Mouse (Mus musculus) cerebellum, adult 11-12 months (tissue): ENCODE measurements around the gene Kmt2d.
"Not testable (repeated sequence)": the region's sequence is repeated elsewhere in the genome, so short reads cannot be mapped to it uniquely, and the experiment has no call there.

Experiments
- DNase-seq: peaks from one replicate; pipeline ENCODE4 v3.0.0; 2022

The Kmt2d gene

DNA sequence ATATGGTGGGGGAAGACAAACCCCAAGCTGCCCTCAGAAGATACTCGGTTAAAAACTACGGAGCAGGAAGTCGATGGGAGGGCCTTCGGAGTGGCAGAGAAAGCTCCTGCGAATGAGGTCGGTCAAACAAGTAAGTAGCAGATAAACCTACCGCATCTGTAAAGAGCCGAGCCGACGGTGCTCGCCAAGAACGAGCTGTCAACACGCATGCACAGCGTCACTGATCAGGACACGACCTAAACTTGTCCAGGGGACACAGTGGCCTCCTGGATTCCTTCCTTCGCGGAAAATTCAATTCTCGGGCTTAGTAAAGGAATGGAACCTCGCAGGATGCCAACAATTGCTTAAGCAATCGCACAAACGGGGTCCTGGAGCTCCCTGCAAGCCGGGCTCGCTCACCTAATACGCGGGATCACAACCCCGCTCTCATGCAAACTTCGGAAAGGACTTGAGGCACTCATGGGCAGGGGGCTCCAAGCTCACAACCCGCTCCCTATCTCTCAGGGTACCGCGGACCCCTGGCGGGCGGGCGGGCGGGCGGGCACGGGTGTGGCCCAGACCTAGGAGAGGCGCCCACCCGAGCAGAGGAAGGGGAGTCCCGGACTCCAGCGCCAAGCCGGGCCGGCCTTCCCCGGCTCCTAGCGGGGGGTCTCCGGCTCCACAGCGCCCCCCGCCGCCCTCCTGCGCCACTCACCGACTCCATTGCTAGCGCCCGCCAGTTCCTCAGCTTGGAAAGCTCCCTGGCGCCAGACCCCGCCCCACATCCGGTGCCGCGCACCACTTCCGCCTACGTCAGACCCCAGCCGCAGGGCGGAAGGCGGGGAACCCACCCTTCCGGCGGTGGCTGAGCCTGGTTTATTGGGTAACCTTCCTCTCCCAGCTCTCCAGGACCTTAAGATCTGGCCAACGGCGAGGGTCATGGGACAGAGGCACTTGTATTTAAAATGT lies 40.0 kb downstream of the Kmt2d start, which contains the start of gene Prkag1:
Prkag1 (minus strand) TSS at position 786 of the 948 bp plus-strand sequence.
- peak; percentile 95 for DNase-seq

DNA sequence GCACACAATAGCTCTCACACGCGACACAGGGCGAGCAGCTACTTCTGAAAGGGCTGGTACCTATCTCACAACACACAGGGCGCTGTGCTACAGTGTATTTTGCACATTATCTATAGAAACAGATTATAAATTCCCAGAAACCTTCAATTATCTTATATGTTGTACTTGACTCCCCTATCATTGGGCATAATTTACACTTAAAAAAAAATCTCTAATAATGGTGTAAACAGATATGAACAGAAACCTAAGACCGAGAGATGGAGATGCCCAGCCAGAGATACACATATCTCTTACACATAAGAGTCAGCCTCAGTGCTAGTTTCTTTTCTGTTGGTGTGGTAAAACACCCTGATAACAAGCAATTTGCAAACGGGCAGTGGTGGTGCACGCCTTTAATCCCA lies 43.4 kb downstream of the Kmt2d start:
- no peak for DNase-seq

DNA sequence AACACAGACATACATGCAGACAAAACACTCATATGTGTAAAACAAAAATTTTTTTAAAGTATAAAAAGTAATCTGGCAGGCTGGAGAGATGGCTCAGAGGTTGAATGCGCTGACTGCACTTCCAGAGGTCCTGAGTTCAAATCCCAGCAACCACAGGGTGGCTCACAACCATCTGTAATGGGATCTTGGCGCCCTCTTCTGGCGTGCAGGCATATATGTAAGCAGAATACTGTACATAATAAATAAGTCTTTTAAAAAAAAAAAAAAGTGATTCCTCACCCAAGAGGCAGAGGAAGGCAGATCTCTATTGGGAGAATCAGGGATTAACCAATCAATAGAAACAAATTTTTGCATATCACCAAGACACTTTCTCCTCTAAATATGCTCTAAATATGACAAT lies 47.6 kb downstream of the Kmt2d start:
- DNase-seq = no peak

DNA sequence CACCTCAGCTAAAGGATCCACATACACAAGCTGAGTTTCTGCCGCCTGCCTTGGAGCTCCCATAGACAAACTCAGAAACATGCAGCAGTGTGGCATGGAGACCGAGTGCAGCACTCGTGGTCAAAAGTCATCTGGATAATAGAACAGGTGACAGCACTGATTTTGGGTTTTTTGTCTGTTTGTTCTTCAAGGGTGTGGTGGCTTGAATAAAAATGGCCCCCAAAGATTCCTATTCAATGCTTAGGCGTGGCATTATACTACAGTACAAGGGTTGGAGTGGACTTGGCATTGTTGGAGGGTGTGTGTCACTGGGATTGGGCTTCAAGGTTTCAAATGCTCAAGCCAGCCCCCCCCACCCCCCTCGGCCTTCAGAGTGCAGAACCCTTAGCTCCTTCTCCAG lies 48.9 kb downstream of the Kmt2d start:
- DNase-seq = no peak

DNA sequence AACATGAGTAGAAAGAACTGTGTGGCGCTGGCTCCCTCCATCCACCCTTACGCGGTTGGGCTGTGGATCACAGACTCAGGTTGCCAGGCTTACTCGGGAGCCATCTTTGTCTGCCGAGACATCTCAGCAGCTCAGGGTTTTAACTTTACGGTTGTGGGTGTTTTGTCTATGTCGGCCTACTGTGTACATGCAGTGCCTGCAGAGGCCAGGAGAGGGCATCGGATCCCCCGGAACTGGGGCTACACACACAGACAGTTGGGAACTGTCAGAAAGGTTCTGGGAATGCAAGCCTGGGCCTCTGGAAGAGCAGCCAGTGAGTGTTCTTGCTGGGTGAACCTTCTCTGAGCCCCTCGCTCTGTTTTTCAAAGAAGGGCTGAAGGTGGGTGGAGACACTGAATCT lies 49.6 kb downstream of the Kmt2d start:
- no peak for DNase-seq

DNA sequence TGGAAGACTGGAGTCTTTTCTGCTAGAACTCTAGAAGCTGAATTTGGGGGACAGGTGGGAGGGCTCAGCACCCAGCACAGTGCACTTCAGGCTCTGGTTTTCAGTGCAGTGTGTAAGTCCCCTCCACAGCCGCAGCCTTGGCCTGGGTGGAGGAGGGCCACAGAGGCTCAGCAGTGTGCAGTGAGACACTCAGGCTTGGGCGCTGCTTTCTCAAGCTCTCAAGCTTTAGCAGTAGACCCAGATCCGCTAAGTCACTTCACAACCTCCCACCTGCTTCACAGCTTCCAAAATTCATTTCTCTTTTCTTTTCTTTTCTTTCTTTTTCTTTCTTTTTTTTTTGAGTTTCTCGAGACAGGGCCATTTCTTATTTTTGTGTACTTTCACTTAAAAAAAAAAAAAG lies 50.1 kb downstream of the Kmt2d start:
- no peak for DNase-seq

DNA sequence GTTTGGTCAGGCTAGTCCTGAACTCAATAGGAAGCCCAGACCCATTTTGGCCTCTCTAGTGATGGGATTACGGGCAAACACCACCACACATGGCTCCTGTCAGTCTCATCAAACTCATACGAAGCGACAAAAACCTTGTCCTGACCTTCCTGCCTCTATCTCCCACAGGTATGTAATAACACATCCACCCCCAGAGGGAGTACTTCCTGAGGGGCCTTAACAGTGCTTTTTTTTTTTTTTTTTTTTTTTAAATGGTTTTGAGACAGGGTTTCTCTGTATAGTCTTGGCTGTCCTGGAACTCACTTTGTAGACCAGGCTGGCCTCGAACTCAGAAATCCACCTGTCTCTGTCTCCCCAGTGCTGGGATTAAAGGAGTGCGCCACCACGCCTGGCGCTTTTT lies 52.8 kb downstream of the Kmt2d start:
- DNase-seq = no peak

DNA sequence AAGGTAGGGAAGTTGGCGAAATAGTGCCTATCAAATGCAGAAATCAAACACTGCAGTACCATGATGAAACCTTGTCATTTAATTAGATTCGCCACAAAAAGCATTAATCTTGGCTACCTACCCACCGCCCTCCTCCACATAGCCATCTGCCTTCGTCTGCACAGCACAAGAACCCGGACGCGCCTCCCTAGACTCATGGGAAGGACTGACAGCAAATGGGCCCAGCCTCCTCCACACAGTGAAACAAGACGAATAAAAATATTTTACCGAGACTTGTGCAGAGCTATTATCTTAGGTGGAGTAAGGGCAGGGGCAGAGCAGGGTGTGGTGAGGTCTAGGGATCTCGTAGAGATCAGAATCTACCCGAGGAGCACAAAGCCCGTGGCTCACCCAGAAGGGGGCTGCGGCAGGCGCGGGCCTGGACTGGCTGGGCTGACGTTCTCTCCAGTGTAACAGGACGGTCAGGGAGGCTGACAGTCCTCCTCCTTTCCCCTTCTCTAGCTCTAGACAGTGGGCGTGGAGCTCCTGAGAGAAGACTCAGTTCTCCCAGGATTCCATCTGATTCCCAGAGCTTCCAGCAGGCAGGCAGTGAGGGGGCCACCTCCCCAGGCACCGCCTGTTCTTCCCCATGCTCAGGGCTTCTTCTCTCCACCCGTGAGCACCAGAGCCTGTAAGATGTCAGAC lies 58.1 kb downstream of the Kmt2d start:
- no peak for DNase-seq

DNA sequence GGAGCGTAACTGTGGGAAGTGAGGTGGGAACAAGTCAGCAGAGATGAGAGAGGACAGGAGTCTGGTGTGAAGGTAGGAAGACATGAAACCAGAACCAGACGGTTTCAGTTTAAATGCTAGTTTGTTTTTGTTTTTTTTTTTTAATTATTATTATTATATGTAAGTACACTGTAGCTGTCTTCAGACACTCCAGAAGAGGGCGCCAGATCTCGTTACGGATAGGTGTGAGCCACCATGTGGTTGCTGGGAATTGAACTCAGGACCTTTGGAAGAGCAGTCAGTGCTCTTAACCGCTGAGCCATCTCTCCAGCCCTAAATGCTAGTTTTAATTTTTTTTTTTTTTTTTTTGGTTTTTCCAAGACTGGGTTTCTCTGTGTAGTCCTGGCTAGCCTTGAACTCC lies 60.8 kb downstream of the Kmt2d start:
- DNase-seq = not testable (repeated sequence)

DNA sequence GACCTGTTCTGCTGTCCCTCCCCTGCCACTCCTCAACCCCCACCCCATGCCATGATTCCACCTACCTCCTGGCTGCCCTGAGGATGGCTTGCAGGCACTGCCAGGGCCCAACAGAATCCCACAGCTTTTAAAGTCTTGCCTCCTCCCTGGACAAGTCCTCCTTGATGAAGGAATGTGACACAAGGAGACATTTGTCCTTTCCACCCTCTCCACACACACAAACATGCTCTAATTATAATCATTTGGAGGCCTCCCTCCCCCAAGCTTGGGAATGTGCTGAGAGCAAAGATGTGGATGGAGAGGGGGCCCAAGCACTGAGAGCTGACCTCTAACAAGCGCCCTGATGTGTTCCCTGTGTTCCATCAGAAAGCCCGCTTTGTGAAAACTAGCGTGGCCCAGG lies 61.6 kb downstream of the Kmt2d start, which contains the start of gene Ddn:
Ddn (minus strand) TSS at position 101 of the 400 bp plus-strand sequence.
- DNase-seq = no peak

DNA sequence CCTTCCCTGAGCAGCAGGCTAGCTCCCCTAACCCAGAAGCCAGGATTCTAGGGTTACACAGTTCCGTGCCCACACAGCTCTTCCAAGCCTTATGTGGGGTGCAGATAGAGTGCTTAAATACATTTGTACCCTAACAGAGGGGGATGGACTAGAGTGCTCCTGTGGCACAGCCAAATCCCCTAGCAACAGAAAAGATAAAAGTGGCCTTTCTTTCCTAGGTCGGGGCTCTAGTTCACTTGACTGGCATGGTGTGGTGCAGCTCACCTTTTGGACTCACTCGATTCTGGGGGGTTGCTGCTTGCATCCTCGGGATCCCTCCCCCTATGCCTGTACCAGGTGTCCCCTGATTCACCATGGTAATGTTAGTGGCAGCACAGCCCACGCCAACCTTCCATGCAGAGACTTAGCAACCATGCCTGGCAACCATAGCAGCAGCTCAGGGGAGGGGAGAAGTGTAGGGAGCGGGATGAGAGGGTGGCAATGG lies 62.3 kb downstream of the Kmt2d start:
- no peak for DNase-seq

DNA sequence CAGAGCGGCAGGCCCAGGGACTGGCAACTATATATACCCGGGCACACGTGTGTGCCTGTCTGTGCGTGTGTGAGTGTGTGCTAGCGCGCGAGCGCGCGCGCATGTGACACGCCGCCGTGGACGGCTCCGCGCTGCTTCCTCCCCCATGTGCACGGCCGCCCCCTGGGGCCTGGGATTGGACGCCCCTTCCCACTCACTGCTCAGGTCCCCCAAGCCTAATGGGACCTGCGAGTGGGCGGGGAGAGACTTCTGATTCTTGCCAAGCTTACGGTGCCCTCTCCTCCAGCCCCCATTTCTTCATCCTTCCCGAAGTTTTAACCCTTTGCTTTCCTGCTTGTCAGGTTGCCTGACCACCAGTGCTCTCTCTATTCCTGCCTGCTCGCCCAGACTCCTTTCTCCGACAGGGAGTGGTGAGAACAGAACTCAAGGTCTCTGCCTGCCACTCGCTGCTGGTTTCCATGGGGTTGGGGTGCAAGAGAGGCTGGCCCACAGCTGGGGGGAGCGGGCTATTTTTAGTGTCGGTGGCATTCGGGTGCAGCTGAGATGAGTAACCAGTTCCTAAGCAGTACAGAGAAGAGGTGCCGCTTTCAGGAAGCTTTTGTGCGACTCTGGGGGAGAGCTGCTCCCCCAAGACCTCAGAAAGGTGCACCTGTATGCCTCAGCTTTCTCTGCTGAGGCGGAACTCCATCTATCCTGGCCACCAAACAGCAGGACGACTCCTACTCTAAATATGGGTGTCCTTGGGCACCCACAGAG lies 62.9 kb downstream of the Kmt2d start:
- DNase-seq = peak; percentile 28

DNA sequence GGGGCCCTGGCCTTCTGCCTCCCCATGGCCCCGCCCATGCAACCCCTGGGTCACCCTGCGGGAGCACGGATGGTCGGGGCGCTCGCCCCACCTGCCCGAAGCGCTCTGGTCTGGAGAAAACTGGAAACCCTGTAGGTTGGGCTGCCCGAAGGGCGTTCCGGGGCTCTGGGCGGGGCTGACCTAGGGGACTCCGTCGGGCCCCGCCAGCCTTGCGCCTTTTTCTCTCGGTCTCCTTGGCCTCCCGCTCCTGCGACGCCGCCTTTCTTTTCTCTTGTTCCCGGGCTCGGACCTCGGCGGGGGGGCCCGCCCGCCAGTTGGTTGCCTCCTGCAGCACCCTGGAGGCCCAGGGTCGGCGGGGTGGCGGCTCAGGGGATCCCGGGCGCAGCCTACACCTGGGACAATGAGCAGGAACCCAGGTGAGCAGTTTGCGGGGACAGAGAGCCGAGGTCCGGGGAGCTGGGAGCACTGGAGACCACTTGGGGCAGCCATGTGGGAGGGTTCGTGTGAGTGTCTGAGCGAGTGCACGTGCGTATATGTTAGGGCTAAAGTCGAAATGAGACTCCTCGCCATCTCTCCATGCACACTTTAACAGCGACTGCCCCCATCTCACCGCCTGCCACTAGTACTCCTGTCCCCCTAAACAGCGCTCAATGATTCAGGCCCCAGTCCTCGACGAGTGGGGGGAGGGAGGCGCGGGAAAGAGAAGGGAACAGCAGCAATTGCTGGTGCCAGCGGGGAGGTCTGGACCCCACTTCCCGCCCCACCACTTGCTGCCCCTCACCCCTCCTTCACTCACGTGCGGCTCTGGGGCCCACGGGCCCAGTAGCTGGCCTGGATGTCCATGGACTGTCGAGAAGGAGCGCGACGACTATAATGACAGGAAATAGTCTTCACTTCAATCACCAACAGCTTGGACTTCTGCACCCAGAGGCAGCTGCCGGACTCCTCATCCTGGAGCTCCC lies 63.9 kb downstream of the Kmt2d start:
- DNase-seq = no peak

DNA sequence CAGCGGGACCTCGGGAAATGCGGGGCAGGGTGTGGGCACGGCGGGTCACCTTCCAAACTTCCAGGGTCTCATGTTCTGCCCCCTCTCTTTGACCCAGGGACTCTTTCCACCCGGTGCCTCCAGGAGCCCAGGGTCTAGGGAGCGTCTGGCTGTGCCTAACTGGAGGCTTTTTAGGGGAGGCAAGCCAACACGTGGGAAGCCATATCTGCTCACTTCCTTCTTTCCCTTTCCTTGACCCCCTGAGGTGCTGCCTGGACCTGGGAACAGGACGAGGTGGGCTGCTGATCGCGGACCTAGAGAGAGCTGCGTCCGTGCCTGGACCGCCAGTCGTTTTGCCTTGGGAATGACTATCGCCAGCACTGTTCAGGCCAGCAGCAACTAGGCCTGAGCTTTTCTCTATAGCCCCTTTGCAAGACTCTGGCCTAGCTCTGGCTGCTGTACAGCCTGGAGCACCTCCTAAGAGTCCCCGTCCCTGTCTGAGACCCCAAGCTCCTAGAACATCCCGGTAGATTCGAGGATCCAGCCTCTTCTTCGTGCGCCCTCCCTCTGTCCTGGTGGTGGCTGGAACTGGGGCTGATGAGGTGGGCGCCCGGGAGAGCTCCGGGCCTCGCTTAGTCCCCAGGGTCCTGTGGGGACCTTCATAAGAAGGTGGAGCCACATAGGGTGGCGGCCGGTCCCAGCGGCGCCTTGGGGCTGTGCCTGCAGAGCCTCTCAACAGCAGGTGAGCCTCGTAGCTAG lies 64.8 kb downstream of the Kmt2d start:
- DNase-seq = no peak

DNA sequence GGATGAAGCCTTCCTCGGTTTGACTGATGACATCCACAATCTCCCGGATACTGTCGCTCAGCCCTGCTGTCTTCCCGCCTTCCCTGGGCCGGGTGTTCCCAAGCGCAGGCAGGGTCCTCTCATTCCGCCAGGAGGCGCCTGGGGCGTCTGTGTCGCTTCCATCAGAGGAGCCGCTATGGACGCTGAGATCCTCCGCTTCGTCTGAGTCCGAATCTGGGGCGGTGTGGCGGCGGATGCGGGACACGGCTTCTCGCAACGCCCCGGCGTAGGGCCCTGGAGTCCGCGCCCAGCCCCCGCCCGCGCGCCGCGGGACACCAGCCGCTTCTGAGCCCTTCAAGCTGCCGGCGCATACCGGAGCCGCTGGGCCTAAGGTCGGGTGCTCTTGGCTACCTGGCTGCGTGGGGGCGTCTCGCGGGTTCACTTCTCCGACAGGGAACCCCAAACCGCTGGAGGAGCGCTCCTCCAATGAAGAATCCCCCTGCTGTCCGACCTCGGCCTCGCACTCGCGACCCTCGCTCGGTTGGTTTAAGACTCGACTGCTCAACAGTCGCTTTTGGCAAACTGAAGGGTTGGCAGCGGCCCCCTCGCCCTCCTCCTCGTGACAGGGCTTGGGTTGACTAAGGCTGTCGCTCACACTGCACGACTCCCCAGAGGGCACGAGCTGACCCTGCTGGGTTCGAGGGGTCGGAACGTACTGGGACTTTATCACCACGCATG lies 65.5 kb downstream of the Kmt2d start:
- peak; percentile 46 for DNase-seq

DNA sequence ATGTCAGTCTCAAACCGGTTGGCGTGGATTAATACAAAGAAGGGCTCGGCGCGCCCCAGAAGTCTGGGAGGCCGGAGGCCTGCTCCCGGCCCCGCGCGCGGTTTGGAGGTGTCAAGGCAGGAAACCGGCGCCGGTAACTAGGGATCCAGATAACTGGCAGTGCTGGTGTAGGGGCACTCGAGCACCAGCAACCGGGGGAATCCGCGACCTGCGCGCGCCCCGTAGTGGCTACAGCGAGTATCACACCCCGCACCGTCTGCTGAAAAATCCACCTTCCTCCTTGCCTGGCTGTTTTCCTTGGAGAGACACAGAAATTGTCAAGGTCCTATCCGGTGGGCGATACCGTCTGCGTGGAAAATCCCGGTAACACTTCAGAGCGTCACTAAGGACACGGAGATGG lies 67.0 kb downstream of the Kmt2d start:
- DNase-seq = peak; percentile 76

DNA sequence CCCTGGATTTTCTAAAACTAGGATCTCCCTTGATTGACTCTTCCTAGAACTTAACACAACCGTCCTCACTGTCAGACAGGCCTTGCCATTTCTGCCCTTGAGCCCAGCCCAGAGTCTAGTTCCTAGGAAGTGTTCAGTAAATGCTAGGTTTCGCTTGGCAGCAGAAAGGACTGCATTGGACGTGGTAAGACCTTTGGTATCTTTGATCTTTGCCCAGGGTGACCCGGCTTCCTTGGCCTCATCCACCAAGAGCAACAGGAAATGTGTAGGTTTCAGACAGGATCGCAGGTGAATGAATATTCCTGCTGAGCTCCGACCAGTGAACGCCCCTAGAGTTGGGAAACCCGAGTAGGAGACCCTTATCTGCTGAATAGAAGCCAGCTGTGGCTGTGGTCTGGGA lies 68.1 kb downstream of the Kmt2d start:
- DNase-seq = no peak

DNA sequence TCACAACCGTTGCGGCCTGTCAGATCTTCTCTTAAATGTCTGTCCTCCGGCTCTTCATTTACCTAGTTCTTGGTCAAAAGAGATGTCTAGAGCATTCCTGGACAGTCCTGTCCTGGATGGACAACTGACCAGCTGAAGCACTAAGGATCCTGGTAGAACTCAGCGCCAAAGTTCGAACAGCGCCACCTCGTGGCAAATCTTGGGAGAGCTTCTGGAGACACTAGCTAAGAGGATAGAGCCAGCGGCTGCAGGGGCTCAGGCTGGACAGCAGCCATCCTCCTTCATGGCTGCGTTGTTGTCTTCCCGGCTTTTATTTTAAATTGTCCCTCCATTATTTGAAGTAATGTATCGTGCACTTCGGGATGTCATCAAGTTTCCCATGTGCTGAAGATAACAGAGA lies 71.6 kb downstream of the Kmt2d start:
- peak; percentile 56 for DNase-seq

DNA sequence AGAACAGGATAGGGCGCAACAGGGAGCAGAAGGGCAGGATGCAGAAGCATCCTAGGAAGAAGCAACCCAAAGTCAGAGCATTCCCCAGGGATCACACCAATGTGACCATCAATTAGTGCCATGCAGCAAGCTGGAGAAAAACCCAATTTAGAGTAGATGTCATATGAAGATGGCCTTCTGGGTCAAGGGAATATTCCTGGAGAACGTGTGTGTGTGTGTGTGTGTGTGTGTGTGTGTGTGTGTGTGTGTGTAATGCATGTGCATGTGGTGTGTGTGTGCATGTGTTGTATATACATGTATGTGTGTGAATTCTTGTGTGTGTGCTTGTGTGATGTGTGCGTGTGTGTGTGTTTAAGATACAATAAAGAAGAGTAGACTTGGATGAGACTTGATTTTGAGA lies 72.1 kb downstream of the Kmt2d start:
- DNase-seq = no peak

DNA sequence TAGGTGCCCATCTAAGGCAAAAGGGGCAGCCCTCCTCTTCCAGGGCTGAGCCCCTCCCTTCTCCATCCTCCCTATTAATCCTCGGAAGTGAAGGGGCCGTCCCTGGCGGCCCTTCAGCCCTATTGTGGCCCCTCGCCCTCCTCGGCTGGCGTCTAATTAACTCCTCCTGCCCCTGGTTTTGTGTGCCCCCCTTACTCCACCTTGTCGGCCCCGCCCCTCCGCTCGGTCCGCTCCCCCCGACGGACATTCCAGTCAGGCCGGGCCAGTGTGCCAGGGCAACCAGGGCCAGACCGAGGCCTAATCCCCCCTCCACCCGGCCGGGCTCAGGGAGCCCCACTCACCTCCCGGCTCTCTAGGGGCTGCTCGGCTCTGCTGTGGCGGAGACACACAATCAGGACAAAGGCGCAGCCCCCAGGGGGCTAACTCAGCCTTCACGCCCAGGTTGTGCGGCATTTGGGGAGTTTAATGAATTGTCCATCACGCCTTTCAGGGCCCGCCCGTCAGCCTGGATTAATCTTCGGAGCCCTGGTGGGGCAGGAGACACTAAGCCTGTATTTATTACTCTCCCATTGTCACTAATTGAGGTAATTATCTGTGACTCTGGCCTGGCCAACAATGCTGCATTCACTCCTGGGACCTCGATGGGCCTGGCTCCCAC lies 73.0 kb downstream of the Kmt2d start:
- DNase-seq = no peak
